21 mouse cellular contexts compared by ENCODE assay signal in genomic region chr10:77682994-77683393, GRCm38 (mm10). TPM values are rescaled to one million over a fixed set of nuclear protein-coding genes. Genes with fewer than 3 reads are reported as not detected.
"Had no signal": no experiment of that assay in that cellular context is flagged by ENCODE, and none has a peak within 500 bp of the region (broad histone marks: within the 10 kb centered on the region; RNA-seq: fewer than 3 reads in every experiment).

No protein-coding gene starts in this region.

- DNase-seq: kidney, adult 11 months; kidney, adult 8-10 months; kidney, postnatal 10 days; kidney, postnatal 36 days; layer of hippocampus, postnatal 36 days; liver, postnatal 0 days; lung, embryonic 14.5 days; retina, postnatal 1 day; spleen, adult 18-20 months; thymus, adult 18-20 months; thymus, postnatal 36 days had no signal

- ATAC-seq: intestine, embryonic 15.5 days; liver, postnatal 0 days; lung, postnatal 0 days; midbrain, embryonic 16.5 days had no signal

RNA-seq across cellular contexts. Expression of gene Tspear, which starts 3.4 kb away (rescaled TPM):
- total RNA-seq: layer of hippocampus, adult 8-10 months; layer of hippocampus, postnatal 10 days; layer of hippocampus, postnatal 36 days; megakaryocyte, adult 5-6 weeks; monocyte, adult 5-6 weeks; neutrophil, adult 5-6 weeks had no signal

RNA-seq across cellular contexts. Expression of gene Gm19402, which starts 7.6 kb away (rescaled TPM):
- total RNA-seq: layer of hippocampus, adult 8-10 months; layer of hippocampus, postnatal 10 days; layer of hippocampus, postnatal 36 days; left cerebral cortex, adult 8-10 months; left cerebral cortex, postnatal 25 days; megakaryocyte, adult 5-6 weeks; monocyte, adult 5-6 weeks; neutrophil, adult 5-6 weeks had no signal

RNA-seq across cellular contexts. Expression of gene Gm9508, which starts 14.0 kb away (rescaled TPM):
- total RNA-seq: layer of hippocampus, adult 8-10 months; layer of hippocampus, postnatal 10 days; layer of hippocampus, postnatal 36 days; left cerebral cortex, adult 8-10 months; left cerebral cortex, postnatal 25 days; megakaryocyte, adult 5-6 weeks; monocyte, adult 5-6 weeks; neutrophil, adult 5-6 weeks had no signal

RNA-seq across cellular contexts. Expression of gene Gm10272, which starts 23.4 kb away (rescaled TPM):
- total RNA-seq: layer of hippocampus, adult 8-10 months; layer of hippocampus, postnatal 10 days; layer of hippocampus, postnatal 36 days; left cerebral cortex, adult 8-10 months; left cerebral cortex, postnatal 25 days; megakaryocyte, adult 5-6 weeks; monocyte, adult 5-6 weeks; neutrophil, adult 5-6 weeks had no signal

RNA-seq across cellular contexts. Expression of gene Gm10024, which starts 28.3 kb away (rescaled TPM):
- total RNA-seq: layer of hippocampus, adult 8-10 months; layer of hippocampus, postnatal 10 days; layer of hippocampus, postnatal 36 days; left cerebral cortex, adult 8-10 months; left cerebral cortex, postnatal 25 days; megakaryocyte, adult 5-6 weeks; monocyte, adult 5-6 weeks; neutrophil, adult 5-6 weeks had no signal
